Mouse (Mus musculus) cerebellum, adult (tissue): ENCODE data around the gene Izumo1r.

Experiments used
- ATAC-seq: cut with Nextera tagmentation; 2 replicates; pipeline ENCODE4 v1.9.2; 2017; ENCODE audit warnings: mild to moderate bottlenecking, moderate library complexity, mixed read lengths; ENCODE audit not compliant: insufficient number of reproducible peaks, low FRiP score, low TSS enrichment

Izumo1r gene

DNA sequence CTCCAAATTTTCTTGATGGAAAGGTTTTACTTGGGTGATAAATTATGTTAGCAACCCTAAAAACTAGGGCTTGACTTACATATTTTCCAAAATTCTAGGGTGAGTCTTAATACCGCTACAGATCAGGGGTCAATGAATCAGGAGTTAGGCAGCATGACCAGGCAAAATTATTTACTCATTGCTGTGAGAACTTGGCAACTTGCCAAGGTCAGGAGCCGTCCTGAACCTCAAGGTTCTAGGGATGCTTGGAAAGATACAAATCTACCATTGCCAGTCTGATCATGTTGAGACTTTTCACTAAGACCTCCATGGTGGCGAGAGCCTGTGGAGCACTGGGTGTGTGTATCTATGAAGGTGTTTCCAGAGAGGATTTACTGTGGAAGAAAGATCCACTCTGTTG, 32.2 kb downstream of the Izumo1r start:
- no peak for ATAC-seq

DNA sequence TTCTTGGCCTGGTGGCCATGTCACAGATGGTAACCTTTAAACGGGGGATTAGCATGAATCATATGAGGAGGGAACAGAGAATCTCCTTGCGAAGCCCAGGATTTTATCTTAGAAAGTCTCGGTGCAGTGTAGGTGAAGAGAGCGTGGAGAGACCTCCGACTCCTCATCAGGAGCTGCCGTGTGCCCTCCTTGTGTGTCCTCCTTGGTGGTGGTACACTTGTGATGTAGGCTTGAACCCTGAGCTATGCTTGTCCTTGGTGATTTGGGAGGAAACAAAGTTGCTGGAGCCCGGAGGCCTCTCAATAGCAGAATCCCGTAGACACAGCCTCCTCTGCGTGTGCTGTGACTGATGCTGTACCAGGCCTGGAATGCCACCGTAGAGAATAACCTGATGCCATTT, 32.9 kb downstream of the Izumo1r start:
- no peak for ATAC-seq

DNA sequence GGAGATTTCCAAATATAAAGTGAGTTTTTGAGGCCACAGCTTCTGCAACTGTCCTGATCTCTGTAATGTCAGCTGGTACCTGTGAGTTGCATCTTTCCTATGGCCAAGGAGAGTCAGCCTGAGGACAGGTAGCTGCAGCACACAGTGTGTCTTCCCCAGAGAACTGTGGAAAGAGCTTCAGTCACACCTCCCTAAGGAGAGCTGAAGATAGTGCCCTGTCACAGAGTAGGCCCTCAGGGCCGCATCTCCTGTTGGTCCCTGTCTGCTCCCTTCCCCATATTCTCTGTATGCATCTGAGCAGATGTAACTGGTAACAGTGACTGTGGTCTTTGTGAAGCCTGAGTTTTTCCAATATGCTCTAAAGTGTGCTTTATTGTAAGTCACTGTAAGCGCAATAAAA, 33.4 kb downstream of the Izumo1r start:
- ATAC-seq, result no peak

DNA sequence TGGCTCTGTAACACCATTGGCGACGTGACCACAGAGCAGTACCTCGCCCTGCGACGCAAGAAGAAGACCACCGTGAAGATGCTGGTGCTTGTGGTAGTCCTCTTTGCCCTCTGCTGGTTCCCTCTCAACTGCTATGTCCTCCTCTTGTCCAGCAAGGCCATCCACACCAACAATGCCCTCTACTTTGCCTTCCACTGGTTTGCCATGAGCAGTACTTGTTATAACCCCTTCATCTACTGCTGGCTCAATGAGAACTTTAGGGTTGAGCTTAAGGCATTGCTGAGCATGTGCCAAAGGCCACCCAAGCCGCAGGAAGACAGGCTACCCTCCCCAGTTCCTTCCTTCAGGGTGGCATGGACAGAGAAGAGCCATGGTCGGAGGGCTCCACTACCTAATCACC, 35.4 kb downstream of the Izumo1r start:
- no peak for ATAC-seq

DNA sequence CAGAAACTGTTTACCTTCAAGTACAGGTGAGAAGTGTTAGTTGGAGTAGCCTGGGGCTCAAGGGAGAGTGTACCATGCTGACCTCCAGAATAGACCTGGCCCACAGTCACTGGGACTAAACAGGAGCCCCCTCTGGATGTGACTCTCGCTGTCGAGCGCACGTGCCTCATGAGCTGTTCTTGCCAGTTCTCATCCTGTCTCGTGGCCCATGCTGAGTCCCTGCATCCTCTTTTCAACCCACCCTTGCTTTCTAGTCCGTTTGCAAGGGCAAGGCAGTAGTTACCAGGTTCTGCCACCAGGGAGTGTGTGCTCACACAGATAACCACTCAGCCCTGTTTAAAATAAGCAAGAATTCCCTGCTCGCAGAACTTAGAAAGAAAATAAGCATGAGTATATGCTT, 36.8 kb downstream of the Izumo1r start:
- no peak for ATAC-seq

DNA sequence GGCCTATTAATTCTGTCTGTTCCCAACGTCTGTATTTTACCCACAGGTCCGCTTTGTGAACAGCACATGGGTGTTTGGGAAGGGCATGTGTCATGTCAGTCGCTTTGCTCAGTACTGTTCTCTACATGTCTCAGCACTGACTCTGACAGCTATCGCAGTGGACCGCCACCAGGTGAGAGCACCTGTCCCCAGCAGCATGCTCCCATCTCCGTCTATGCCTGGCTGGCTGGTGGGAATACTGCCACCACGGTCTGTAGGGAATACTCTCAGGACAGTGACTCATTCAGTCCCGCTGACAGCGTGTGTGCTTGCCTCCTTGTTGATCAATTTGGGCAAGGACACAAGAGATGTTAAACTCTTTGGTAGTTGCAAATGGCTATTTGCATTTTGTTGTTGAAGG, 39.0 kb downstream of the Izumo1r start:
- ATAC-seq, result no peak

DNA sequence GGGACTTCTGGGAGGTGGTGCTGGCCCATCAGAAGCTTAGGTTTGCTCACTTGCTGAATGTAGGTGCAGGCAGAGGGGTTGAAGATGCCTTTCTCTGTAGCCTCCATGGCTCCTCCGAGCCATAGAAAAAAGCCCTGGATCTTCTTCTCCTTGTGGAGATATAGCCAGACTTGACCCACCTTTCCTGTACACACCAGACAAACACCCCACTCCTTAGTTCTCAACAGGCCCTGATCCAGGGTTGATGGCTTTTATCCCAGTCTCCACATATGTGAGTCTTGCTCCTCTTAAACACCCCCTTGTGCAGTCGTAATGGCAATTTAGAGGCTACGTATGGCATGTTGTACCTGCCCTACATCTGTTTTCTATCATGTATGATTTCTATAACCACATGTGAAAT, 40.6 kb downstream of the Izumo1r start:
- ATAC-seq, result no peak

DNA sequence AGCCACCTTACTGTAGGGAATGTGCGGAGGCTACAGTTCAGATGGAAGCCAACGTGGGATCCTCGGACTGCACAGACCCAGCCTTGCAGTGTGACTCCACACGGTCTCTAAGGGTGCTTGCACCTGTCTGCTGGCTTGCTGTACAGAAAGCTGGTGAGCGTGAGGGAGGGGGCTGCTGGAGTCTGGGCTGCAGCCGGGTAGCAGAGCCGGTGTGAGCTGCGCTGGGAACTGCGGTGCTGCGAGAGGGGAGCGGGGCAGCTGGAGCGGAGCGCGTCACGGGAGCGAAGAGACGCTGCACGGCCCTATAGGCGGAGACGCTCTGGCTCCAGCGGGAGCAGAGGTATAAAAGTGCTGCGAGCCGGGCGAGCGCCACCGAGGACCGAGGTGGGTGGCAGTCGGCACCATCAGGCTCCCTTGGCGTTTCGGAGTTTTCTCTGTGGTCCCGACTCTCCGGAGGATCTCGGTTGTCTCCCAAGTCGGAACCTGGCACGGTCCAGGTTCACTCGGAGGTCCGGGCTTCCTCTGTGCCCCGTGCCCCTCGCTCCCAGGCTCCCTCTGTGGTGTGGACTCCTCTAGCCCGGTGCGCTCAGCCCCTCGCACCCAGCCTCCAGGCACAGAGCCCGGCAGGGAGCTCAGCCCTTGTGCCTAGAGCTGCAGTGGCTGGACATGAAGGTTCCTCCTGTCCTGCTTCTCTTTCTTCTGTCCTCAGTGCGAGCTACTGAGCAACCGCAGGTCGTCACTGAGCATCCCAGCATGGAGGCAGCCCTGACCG, 43.7 kb downstream of the Izumo1r start, which contains the start of gene Gpr83:
TSS of gene Gpr83 (plus strand) at position 343 of the 772 bp plus-strand sequence.
- peak; percentile 26; the same call in 1 of the 2 replicates for ATAC-seq

DNA sequence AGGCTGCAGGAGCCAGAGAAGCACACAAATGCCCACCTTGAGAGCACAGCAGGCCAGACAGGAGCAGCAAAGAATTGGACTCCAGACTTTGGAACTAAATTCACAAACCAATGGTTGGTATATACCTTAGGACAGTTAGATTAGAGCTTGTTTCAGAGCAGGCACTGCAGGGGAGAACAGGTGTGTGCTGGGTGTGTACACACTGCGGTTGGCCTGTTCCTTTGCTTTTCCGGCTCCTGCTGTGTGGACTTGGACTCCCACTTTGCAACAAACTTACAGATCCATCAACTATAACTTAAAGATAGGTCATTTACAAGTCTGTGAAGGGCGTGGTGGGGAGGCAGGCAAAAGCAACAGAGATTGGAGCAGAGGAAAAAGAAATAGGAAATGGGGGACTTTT, 45.0 kb downstream of the Izumo1r start:
- ATAC-seq, result no peak

DNA sequence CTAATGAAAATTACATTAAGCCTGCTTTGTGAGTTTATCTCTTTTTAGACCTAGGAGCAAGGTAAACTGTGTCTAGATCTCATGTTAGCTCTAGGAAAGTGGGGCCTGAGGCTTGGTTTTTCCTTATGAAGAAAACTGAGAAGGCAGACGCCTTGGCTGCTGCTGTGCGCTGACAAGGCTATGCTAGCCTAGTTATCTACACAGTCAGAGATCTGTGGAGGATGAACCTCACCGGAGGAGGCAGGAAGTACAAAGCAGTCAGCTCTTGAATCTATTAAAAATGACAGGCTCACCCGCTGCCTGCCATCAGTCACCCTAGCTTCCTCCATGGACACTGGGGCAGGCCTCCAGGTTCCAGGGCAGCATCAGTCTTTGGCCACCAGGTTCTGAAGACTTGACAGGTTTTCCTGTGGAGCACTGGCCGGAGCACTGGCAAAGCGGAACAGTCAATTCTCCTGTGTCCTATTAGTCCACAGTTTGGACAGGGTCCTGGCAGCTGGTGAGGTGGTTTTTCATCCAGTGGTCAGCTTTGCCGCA, 45.5 kb downstream of the Izumo1r start:
- ATAC-seq, result no peak

DNA sequence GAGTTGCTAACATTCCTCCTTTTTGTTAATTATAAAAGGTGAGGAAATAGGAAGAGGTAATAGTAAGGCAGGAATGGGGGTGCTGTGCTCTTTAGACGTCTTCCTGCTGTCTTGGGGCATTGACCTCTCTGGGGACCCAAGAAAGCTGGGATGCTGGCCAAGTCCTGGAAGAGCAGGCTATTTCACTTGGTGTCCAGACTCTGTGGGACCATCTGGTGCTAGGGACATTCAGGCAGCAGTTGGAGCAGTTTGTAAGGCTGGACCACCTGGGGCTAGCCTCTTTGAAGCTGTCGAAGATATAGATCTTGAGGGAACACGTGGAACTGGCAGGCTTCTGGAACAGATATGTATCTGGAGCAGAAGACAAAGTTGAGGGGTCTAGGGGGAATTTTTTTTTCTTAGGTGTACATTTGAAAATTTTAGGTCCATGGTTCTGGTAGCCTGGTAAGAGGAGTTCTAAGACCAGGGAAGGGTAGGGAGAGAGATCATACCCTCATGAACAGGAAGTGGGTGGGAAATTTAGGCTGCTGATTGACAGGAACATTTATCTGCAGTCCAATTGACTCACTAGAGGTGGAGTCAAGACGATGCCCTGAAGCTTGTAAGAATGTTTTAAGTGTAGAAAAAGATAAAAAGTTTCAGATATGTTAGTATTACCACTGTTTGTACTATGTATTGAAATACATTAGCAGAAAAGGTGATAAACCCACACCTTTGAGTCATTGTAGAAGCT, 46.7 kb downstream of the Izumo1r start:
- ATAC-seq, result no peak

DNA sequence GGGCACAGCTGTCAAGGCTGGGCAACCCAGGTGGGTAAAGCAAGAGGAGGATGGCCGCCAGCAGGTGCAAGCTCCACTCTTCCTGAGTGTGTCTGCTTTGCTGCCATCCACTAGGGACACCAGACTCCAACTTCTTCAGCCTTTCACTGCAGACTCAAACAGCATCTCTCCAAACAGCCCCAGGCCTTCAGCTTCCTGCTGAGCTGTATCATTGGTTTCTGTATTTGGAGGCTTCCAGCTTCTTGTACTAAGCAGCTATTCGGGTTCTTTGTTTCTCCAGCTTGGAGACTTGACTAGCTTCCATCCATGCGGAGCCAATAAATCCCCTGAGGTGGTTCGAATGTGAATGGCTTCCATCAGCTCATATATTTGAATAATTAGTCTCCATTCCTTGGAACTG, 49.2 kb downstream of the Izumo1r start:
- no peak for ATAC-seq

DNA sequence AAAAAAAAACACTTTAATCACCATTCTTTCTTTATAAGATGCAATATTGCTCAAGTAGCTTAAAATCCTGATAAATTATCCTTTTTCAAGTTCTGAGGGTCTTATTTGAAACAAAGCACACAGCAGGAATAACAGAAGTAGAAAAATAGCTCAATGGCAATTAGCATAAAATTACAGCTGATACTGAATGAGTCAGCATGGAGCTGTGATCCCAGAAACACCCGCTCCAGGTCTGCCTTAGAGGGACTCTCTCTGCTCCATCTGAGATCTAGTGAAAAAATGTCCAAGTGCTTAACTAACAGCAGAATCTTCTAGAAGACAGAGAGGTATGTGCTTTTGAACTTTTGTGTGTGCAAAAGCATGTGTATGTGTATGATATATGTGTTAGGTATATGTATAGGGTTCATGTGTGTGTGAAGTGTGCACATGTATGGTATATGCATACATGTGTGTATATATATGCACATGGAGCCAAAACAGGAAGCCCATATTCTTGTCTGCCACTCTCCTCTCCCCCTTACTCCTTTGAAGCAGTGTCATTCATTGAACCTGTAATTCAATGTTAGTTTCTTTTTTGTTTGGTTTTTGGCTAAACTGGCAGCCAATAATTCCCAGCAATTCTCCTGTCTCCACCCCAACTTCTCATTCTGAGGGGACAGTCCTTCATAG, 55.3 kb downstream of the Izumo1r start:
- no peak for ATAC-seq

DNA sequence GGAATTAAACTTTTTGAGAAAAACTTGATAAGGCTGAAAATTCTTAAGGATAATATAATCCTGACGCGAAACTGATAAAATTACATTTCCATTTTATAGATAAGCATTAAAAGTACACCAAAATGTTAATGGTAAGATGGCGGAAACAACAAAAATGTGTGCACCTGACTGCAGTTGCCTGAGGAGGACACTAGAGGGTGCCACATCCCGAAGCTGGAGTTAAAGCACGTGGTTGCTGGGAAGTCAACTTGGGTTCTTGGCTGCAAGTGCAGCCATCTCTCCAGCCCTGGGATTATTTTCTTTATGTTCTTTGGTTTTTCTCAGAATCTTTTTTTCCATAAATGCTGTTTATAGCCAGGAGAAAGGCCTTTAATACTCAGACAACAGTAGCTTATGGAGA, 57.3 kb downstream of the Izumo1r start:
- no peak for ATAC-seq

DNA sequence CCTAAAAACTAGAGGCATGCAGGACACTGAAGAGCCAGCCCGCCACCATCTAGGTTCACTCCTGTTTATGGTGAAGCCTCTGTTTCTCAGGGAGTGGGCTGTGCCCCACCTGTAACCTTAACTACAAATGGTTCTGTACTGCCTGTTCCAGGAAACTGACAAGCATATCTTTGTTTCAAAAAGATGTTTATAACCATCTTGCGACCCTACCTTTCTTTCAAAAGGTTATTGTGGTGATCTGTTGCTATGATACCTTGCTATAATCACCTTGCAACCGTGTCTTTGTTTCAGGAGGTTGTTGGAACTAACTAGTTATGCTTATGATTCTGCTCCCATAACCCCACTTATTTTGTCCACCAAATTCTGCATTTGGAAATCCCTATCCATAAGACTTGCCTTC, 59.8 kb downstream of the Izumo1r start:
- ATAC-seq, result no peak

DNA sequence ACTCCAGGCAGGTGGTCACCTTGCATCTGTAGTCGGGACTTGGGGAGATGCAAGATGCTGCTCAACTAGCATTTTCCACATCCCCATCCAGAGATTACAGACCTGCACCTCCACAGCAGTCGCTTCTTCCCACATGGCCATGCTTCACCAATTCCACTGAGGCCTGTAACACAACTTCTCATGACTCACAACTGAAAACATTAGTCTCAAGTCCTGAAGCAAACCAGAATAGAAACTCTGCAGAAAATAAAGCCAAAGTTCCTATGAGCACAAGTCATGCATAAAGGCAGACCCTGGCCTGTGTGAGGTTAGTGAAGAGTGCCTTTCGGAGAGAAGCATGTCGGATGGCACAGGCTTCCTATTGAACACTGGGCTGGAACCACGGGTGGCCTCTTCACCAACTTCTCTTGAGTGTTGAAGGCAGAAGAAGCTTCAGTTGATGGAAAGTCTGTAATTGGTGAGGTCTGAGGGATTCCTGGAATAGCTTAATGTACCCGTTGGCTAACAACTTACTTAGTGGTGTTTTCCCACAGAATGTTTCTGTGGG, 60.4 kb downstream of the Izumo1r start:
- ATAC-seq, result no peak

DNA sequence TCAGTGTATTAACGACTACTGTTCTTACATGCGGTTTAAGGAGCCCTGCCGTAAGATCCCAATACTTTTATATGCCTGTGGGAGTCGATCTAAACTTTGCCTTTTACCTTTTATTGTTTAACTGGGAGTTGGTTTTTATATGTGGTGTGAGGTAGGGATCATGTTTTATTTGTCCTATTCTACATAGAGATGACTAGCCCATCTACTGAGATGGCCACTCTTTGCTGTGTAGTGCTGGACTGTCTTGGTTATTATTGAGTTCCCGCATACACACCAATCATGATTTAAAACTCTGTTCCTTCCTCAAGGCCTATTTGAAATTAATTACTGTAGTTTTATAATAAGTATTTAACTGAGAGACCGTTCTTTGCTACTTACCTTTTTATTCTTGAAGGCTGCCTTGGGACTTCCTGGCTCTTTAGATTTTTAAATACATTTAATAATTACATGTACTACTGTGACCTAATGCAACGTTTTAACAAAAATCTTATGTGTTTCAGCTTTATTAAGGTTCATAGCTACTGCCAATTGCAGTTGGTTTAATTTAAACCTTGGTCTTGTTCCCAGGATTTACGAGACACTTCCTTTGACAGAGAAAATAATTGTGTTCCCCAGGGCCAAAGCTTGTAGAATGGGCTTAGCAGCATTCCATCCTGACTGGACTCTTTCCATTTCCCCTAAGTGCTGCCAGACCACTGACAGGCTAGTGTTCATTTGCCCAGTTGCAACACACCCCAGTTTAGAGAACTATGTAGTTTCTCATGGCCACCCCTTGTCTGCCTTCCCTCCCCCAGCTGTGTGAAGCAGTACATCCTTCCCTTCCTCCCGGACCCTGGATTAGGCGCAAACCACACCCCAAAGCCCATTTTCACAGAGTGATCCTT, 61.6 kb downstream of the Izumo1r start:
- ATAC-seq, result no peak

DNA sequence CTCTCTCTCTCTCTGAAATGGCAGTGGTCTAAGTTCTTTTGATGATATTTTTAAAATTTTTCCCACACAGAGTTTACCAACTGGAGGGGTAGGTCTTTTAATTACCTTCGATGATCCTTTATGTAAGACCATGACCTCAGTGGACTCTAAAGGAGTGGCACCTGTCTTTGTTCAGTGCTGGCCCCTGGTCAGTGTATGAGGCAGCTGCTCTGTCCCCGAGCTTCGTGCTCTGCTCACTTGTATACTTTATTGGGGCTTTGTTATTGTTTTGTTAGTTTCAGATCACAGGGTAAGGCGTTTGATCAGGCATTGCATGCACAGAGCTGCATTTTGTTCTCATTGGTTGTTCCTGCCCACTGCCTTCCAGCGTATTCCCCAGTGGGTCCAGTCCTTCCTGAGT, 63.8 kb downstream of the Izumo1r start:
- ATAC-seq, result no peak

DNA sequence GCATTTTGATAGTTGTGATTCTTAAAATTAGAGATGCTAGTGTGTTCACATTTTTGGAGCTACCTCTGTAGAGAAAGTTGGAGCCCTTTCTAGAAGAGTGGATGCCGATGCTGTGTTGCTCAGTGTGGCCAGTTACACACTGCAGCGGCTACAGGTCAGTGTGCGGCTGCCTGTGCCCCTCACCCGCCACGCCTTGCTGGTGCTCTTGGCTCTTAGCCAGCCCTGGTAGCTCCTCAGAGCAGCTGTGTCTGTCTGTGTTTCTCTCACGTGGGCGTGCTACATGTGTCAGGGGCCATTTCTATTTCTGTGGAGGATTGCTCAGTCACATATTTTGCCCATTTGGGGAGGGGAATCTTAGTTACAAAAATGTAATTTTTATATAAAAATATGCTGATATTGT, 64.2 kb downstream of the Izumo1r start:
- no peak for ATAC-seq
